Mouse (Mus musculus) megakaryocyte, embryonic 14.5 days (primary cell): ENCODE data around the gene Leprot. TPM values are rescaled to one million over a fixed set of nuclear protein-coding genes. Genes with fewer than 3 reads are reported as not detected.

Experiments used
- H3K27me3 ChIP-seq: replicated peaks from 2 replicates; pipeline ENCODE3; 2012; ENCODE audit warnings: inconsistent platforms
- H3K36me3 ChIP-seq: replicated peaks from 2 replicates; pipeline ENCODE3; 2012; ENCODE audit warnings: low read length, inconsistent platforms, mixed read lengths
- H3K4me1 ChIP-seq: 2 replicates; pipeline ENCODE4 v1.6.1; 2012; ENCODE audit warnings: inconsistent platforms
- H3K4me3 ChIP-seq: replicated peaks from 2 replicates; pipeline ENCODE3; 2012; ENCODE audit warnings: moderate library complexity, mild to moderate bottlenecking, inconsistent platforms
- H3K9me3 ChIP-seq: 2 replicates; pipeline ENCODE4 v1.6.1; 2012; ENCODE audit warnings: inconsistent platforms
- FLI1 ChIP-seq: IDR thresholded peaks from 2 replicates; pipeline ENCODE4 v1.6.1; 2012; ENCODE audit warnings: low read length, inconsistent platforms, mixed read lengths
- GATA1 ChIP-seq: IDR thresholded peaks from 3 replicates; pipeline ENCODE4 v1.6.1; 2012; ENCODE audit warnings: mixed read lengths, low read length, inconsistent platforms, borderline replicate concordance
- polyA plus RNA-seq: library from polyadenylated mRNA; stranded (reverse); fragments of >175 nt; gene quantifications from 2 replicates; pipeline ENCODE4 v1.2.3, GENCODE M21; 2012; ENCODE audit warnings: low replicate concordance; ENCODE audit not compliant: insufficient read depth

The Leprot gene
- polyA plus RNA-seq, 1 experiment: 4.6 TPM

- TF ChIP-seq GATA1 (no peak), FLI1 (no peak)
- Histone ChIP-seq H3K27me3 (no peaks in the 10 kb centered on the region), H3K4me3 (no peak overlapping the region), H3K4me1 (peaks cover 5% of the 10 kb centered on the region), H3K9me3 (no peaks in the 10 kb centered on the region), H3K36me3 (no peaks in the 10 kb centered on the region)
These were observed 4.8 kb upstream of the Leprot start for GRCm38 (mm10) chr4:101642708-101643107.

- H3K9me3 ChIP-seq: no peaks in the 10 kb centered on the region
- H3K4me1 ChIP-seq: peaks cover 5% of the 10 kb centered on the region
- TF ChIP-seq GATA1 (no peak), FLI1 (no peak)
- H3K36me3 ChIP-seq: no peaks in the 10 kb centered on the region
- no peaks in the 10 kb centered on the region for H3K27me3 ChIP-seq
- H3K4me3 ChIP-seq: no peak overlapping the region
These were observed 4.3 kb upstream of the Leprot start for GRCm38 (mm10) chr4:101643216-101643615.

DNA sequence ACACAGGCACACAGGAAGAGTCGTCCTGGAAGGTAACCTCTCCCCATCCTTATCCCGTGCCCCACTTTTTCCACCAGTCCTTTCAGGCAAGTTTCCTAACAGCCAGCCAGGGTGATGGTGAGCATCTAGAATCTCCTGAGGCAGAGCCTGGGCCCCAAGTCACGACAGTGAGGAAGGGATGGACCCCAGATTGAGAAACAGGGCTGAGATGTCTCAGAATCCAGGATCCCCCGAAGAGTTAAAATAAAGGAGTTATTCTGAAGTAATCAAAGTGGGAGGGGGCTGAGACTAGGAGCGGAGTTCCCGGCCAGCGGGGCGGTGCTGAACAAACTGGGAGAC, 692 bp upstream of the Leprot start:
- no peaks in the 10 kb centered on the region for H3K27me3 ChIP-seq
- TF ChIP-seq FLI1 (no peak), GATA1 (no peak)
- peaks cover 36% of the 10 kb centered on the region for H3K4me1 ChIP-seq
- peaks cover 16% of the 10 kb centered on the region for H3K36me3 ChIP-seq
- H3K9me3 ChIP-seq: no peaks in the 10 kb centered on the region
- H3K4me3 ChIP-seq: peak overlapping the region; percentile 95

DNA sequence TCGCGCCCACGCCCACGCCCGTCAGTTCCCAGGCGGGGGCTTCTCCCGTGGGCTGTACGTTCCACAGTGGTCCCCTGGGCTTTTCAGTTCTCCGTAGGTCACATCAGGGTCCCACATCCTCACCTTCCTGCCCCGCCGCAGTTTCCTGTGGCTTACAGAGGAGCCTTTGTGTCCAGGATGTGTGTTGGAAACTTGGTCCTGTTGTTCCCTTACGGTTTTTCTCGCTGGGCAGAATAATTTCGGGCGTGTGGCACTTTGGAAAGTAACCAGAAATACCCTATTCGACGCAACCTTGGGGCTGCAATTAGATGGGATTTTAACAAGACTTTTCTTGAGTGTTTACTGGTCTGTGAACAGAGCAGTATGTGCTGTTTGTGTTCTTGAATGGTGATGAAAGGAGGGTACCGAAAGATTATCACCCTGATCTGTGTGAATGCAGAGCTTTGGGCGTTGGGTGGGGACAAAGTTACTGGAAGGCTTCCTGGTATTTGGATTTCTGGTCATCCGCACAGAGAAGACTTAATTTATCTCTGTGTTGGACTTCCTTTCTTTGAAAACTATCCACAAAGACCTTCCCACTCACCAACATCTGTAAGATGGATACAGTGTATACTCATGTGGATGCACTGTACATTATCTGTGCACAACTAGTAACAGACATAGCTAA, 591 bp downstream of the Leprot start:
- Histone ChIP-seq H3K9me3 (no peaks in the 10 kb centered on the region), H3K36me3 (peaks cover 29% of the 10 kb centered on the region), H3K4me1 (peaks cover 49% of the 10 kb centered on the region), H3K27me3 (no peaks in the 10 kb centered on the region), H3K4me3 (peak overlapping the region; percentile 95)
- TF ChIP-seq GATA1: no peak

DNA sequence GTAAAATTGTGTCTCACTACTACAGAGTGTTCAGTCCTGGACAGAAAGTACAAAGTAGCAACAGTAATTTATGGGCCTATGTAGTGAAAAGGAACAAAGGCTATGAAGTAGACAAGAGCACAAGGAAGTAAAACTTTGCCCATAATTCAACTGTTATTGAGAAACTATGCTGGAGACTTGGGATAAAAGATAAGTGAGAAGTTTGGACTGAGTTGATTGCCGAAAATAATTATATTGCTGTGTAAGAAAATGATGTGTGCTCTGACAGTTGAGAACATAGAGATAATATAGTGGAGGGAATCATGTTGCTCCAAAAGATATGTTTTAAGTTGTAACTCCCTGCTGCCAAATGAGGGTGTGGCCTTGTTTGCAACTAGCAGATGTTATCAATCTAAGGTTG, 1.2 kb downstream of the Leprot start:
- Histone ChIP-seq H3K4me1 (peaks cover 55% of the 10 kb centered on the region), H3K9me3 (no peaks in the 10 kb centered on the region), H3K27me3 (no peaks in the 10 kb centered on the region), H3K36me3 (peaks cover 35% of the 10 kb centered on the region), H3K4me3 (peak overlapping the region; percentile 95)
- no peak for TF ChIP-seq FLI1
- no peak for TF ChIP-seq GATA1

DNA sequence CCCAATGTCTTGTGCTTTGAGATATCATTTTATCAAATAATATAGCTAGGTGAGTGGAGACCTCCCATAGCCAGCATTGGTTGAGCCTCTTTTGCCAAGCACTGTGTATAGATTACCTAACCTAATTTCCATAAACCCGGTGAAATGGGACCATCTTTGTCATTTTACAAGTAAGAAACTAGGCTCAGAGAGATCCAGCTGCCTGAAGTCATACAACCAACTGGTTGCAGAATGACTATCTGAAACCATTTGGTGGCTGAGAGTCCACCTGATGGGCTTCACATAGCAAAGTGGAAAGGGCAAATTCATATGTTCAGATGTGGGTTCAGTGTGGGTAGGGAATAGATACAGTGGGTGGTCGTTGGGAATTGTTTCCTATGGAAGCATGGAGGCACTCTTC, 3.4 kb downstream of the Leprot start:
- peaks cover 77% of the 10 kb centered on the region for H3K4me1 ChIP-seq
- no peak overlapping the region for H3K4me3 ChIP-seq
- H3K36me3 ChIP-seq: peaks cover 56% of the 10 kb centered on the region
- no peaks in the 10 kb centered on the region for H3K9me3 ChIP-seq
- TF ChIP-seq FLI1 (no peak), GATA1 (no peak)
- no peaks in the 10 kb centered on the region for H3K27me3 ChIP-seq

GRCm38 (mm10) chr4:101654256-101654655, 6.7 kb downstream of the Leprot start:
- H3K36me3 ChIP-seq: peaks cover 87% of the 10 kb centered on the region
- H3K27me3 ChIP-seq: no peaks in the 10 kb centered on the region
- no peak for TF ChIP-seq GATA1
- no peak for TF ChIP-seq FLI1
- H3K4me3 ChIP-seq: no peak overlapping the region
- peaks cover 75% of the 10 kb centered on the region for H3K4me1 ChIP-seq
- H3K9me3 ChIP-seq: no peaks in the 10 kb centered on the region

DNA sequence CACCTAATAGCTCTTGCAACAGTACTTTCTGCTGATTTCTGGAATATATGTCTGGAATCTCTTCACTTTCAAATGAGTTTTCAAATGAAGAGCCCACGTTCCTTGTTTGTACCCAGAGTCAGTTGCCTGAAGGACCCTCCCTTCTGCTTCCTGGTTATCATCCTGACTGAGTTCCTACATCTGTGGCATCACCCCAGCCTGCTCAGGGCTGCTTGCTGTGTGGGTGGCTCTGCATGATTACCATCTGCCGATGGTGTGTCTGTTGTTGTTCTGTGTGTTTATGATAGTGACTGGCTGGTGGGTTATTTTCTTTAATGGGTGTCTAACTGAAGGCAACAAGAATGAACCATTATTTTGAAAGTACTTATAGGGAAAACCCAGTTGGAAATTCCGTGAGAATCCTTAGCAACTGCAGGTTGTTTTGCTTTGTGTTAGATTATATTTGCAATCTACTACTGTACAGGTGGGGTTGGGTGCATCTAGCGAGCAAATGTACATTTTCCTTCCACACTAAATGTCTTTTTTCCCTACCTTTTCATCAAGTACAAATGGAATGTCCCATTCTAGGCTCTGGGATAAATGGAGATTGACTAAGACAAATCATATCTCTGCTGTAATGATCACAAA, 7.4 kb downstream of the Leprot start:
- Histone ChIP-seq H3K27me3 (no peaks in the 10 kb centered on the region), H3K4me1 (peaks cover 68% of the 10 kb centered on the region), H3K36me3 (peaks cover 91% of the 10 kb centered on the region), H3K4me3 (peak overlapping the region; percentile 71), H3K9me3 (no peaks in the 10 kb centered on the region)
- TF ChIP-seq FLI1: no peak
- no peak for TF ChIP-seq GATA1

DNA sequence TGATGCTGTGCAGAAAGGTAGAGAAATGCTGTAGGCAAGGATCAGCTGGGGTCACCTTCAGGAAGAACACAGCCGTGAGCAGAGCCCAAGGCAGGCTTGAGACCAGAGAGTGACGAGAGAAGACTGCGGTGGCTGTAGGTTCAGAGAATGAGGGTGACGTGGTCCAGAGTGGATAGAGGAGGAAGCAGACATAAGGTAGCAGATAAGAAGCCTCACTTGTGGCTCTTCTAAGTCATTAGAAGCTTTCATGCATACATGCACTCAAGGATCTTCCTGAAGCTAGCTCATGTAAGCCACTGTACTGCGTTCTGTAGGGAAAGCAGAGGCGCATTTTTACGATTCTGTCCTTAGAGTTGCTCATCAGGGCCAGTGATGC, 7.9 kb downstream of the Leprot start:
- Histone ChIP-seq H3K4me1 (peaks cover 63% of the 10 kb centered on the region), H3K9me3 (no peaks in the 10 kb centered on the region), H3K4me3 (peak overlapping the region; percentile 59), H3K36me3 (peaks cover 93% of the 10 kb centered on the region), H3K27me3 (no peaks in the 10 kb centered on the region)
- TF ChIP-seq FLI1: no peak
- TF ChIP-seq GATA1: no peak

- Histone ChIP-seq H3K4me1 (peaks cover 60% of the 10 kb centered on the region), H3K27me3 (no peaks in the 10 kb centered on the region), H3K36me3 (peaks cover 96% of the 10 kb centered on the region), H3K9me3 (no peaks in the 10 kb centered on the region), H3K4me3 (no peak overlapping the region)
- no peak for TF ChIP-seq GATA1
- no peak for TF ChIP-seq FLI1
These were observed 8.5 kb downstream of the Leprot start for GRCm38 (mm10) chr4:101656056-101656455.
